Mouse (Mus musculus) cortical plate, adult 2 months (tissue): ENCODE data around the gene Fam173b.

Experiments used
- CTCF ChIP-seq: fragments of 200-500 bp; IDR thresholded peaks from 2 replicates; pipeline ENCODE4 v1.5.1; 2011; ENCODE audit warnings: mild to moderate bottlenecking, control low read depth, low read length; ENCODE audit not compliant: insufficient read depth; ENCODE audit errors: extremely low read depth
- POLR2A ChIP-seq: fragments of 200-500 bp; IDR thresholded peaks from 2 replicates; pipeline ENCODE4 v1.6.1; 2011; ENCODE audit warnings: mild to moderate bottlenecking, low read length, control low read depth; ENCODE audit not compliant: insufficient read depth; ENCODE audit errors: extremely low read depth

DNA sequence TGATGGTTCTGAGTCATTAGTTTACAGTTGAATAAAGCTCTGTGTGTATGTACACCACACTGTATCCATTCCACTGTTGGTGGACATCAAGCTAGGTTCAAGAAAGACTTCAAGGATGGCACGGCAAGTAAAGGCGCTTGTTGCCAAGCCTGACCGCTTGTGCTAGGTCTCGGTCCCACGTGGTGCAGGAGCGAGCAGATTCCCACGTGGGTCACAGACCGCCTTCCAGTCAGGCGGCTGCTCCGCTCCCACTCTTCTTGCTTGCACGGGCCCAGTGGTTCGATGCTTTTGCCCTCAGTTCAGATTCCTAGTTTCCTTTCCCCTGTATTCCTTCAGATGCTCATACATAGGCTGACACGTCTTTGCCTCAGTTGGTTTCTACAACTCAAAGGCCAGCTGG, 1.5 kb downstream of the Fam173b start:
- TF ChIP-seq POLR2A (no peak), CTCF (no peak)
